25 mouse cellular contexts compared by ENCODE assay signal in genomic region chr7:132784101-132784500, GRCm38 (mm10). TPM values are rescaled to one million over a fixed set of nuclear protein-coding genes. Genes with fewer than 3 reads are reported as not detected.
DNase-seq lines count a peak whose midpoint lies in the region; ATAC-seq and TF ChIP-seq lines count a peak whose summit lies in the region.
"Had no signal": no experiment of that assay in that cellular context is flagged by ENCODE, and none has a peak within 500 bp of the region (broad histone marks: within the 10 kb centered on the region; RNA-seq: fewer than 3 reads in every experiment).

No protein-coding gene starts in this region.

- H3K4me1 ChIP-seq in cerebellum, adult 2 months (ENCODE audit: control insufficient read depth, insufficient read depth, low read length): peaks cover 76% of the 10 kb centered on the region
- H3K4me1 ChIP-seq in heart, embryonic 16.5 days (ENCODE audit: control insufficient read depth, insufficient read depth, low read length): peaks cover 68% of the 10 kb centered on the region
- peaks cover 80% of the 10 kb centered on the region for H3K4me1 ChIP-seq in heart, embryonic 12.5 days (replicated peaks)
- H3K4me1 ChIP-seq in kidney, postnatal 0 days (replicated peaks; ENCODE audit: insufficient read depth, low read length): peaks cover 42% of the 10 kb centered on the region; the same call in 1 of the 2 replicates
- peaks cover 37% of the 10 kb centered on the region for H3K4me1 ChIP-seq in kidney, embryonic 14.5 days (ENCODE audit: control insufficient read depth, insufficient read depth, low read length)
- H3K4me1 ChIP-seq in lung, embryonic 16.5 days (replicated peaks; ENCODE audit: control insufficient read depth, insufficient read depth, low read length): peaks cover 39% of the 10 kb centered on the region

- peak overlapping the region; percentile 22; the same call in 1 of the 2 replicates for H3K27ac ChIP-seq in cerebellum, adult 2 months (ENCODE audit: insufficient read depth, low read length)
- peak overlapping the region; percentile 24; the same call in 1 of the 2 replicates for H3K27ac ChIP-seq in heart, embryonic 16.5 days (ENCODE audit: low read length)
- no peak overlapping the region for H3K27ac ChIP-seq in heart, embryonic 12.5 days (ENCODE audit: poor library complexity, severe bottlenecking)
- H3K27ac ChIP-seq in kidney, postnatal 0 days: peak overlapping the region; percentile 31; the same call in 1 of the 2 replicates
- no peak overlapping the region; the same call in 1 of the 2 replicates for H3K27ac ChIP-seq in kidney, embryonic 14.5 days (ENCODE audit: low read depth, low read length)
- H3K27ac ChIP-seq in lung, embryonic 16.5 days (ENCODE audit: low read length): peak overlapping the region; percentile 48
- H3K27ac ChIP-seq: hindbrain, embryonic 14.5 days; limb, embryonic 15.5 days had no signal

- H3K27me3 ChIP-seq in cerebellum, adult 2 months (ENCODE audit: control insufficient read depth, insufficient read depth, low read length): no peaks in the 10 kb centered on the region
- H3K27me3 ChIP-seq in heart, embryonic 16.5 days (ENCODE audit: control insufficient read depth, insufficient read depth, low read length): no peaks in the 10 kb centered on the region
- no peaks in the 10 kb centered on the region for H3K27me3 ChIP-seq in heart, embryonic 12.5 days (replicated peaks)
- H3K27me3 ChIP-seq in kidney, postnatal 0 days (ENCODE audit: insufficient read depth, low read length): no peaks in the 10 kb centered on the region
- no peaks in the 10 kb centered on the region for H3K27me3 ChIP-seq in kidney, embryonic 14.5 days (ENCODE audit: control insufficient read depth, insufficient read depth, low read length)
- no peaks in the 10 kb centered on the region for H3K27me3 ChIP-seq in lung, embryonic 16.5 days (ENCODE audit: control insufficient read depth, insufficient read depth, low read depth, low read length)
- H3K27me3 ChIP-seq: limb, embryonic 15.5 days; liver, embryonic 13.5 days had no signal

- TF ChIP-seq POLR2A in cerebellum, adult 2 months (IDR thresholded peaks at IDR 0.05; ENCODE audit: borderline replicate concordance, insufficient read depth, low read length): no peak

- no peak overlapping the region for H3K4me2 ChIP-seq in heart, embryonic 16.5 days (ENCODE audit: low read depth, low read length)
- no peak overlapping the region for H3K4me2 ChIP-seq in heart, embryonic 12.5 days
- H3K4me2 ChIP-seq in kidney, postnatal 0 days (ENCODE audit: low read length): no peak overlapping the region
- H3K4me2 ChIP-seq in kidney, embryonic 14.5 days (replicated peaks; ENCODE audit: low read depth, low read length): no peak overlapping the region
- H3K4me2 ChIP-seq in lung, embryonic 16.5 days (ENCODE audit: low read depth, low read length): no peak overlapping the region
- H3K4me2 ChIP-seq: hindbrain, embryonic 14.5 days; limb, embryonic 15.5 days; liver, embryonic 13.5 days had no signal

- H3K36me3 ChIP-seq in heart, embryonic 16.5 days (ENCODE audit: control insufficient read depth, insufficient read depth): no peaks in the 10 kb centered on the region
- H3K36me3 ChIP-seq in heart, embryonic 12.5 days: no peaks in the 10 kb centered on the region
- no peaks in the 10 kb centered on the region for H3K36me3 ChIP-seq in kidney, postnatal 0 days (ENCODE audit: insufficient read depth, low read length)
- H3K36me3 ChIP-seq in kidney, embryonic 14.5 days (ENCODE audit: control insufficient read depth, insufficient read depth, low read length): 0 out of 2 replicates have a peak, but pooled peaks cover under 1% of the 10 kb centered on the region
- H3K36me3 ChIP-seq in lung, embryonic 16.5 days (ENCODE audit: control insufficient read depth, insufficient read depth, low read length): no peaks in the 10 kb centered on the region
- H3K36me3 ChIP-seq: liver, embryonic 13.5 days had no signal

- no peak for DNase-seq in cerebellum, adult 2 months
- DNase-seq in cerebellum, adult 9-10 months: no peak
- DNase-seq in kidney, postnatal 0 days (ENCODE audit: low spot score): no peak
- no peak for DNase-seq in lung, postnatal 36 days
- DNase-seq: adrenal gland, postnatal 14 days; cerebellum, adult 11-12 months; cerebellum, postnatal 14 days; gastrocnemius, postnatal 10 days; layer of hippocampus, adult 9-11 months; liver, embryonic 13.5 days; lung, adult 18-20 months; lung, postnatal 10 days; midbrain, embryonic 14.5 days; thymus, adult 2 months; thymus, postnatal 36 days had no signal

- ATAC-seq in heart, embryonic 16.5 days (replicated peaks; ENCODE audit: extremely low read depth, insufficient read depth, low FRiP score): no peak
- ATAC-seq in heart, embryonic 12.5 days (ENCODE audit: insufficient number of reproducible peaks, low FRiP score): no peak
- ATAC-seq in kidney, postnatal 0 days (replicated peaks; ENCODE audit: low FRiP score, low read depth): no peak
- no peak for ATAC-seq in kidney, embryonic 14.5 days (ENCODE audit: low FRiP score, low TSS enrichment)
- ATAC-seq in lung, embryonic 16.5 days (ENCODE audit: low read depth): no peak
- ATAC-seq: forebrain, embryonic 16.5 days; intestine, postnatal 0 days had no signal

- 0 out of 2 replicates have a peak overlapping the region, but pooled peaks have one; percentile 34 for H3K9ac ChIP-seq in heart, embryonic 16.5 days (ENCODE audit: low read length)
- no peak overlapping the region for H3K9ac ChIP-seq in heart, embryonic 12.5 days
- H3K9ac ChIP-seq in kidney, postnatal 0 days (ENCODE audit: low read depth, low read length): no peak overlapping the region
- no peak overlapping the region for H3K9ac ChIP-seq in kidney, embryonic 14.5 days (ENCODE audit: low read depth, low read length)
- no peak overlapping the region for H3K9ac ChIP-seq in lung, embryonic 16.5 days (ENCODE audit: low read length)
- H3K9ac ChIP-seq: hindbrain, embryonic 14.5 days; limb, embryonic 15.5 days; liver, embryonic 13.5 days had no signal

- TF ChIP-seq CTCF in cerebellum, adult 2 months (IDR thresholded peaks at IDR 0.05; ENCODE audit: borderline replicate concordance, insufficient read depth, low read depth, low read length): no peak
- no peak for TF ChIP-seq CTCF in kidney, postnatal 0 days (IDR thresholded peaks at IDR 0.05; ENCODE audit: low read depth)

- WGBS in cerebellum, adult 2 months: 28% methylated on average over 5 of the region's 5 CpGs
- WGBS in heart, embryonic 16.5 days: 66% methylated on average over 5 of the region's 5 CpGs
- 81% methylated on average over 5 of the region's 5 CpGs for WGBS in heart, embryonic 12.5 days
- WGBS in kidney, postnatal 0 days: 65% methylated on average over 5 of the region's 5 CpGs
- 74% methylated on average over 5 of the region's 5 CpGs for WGBS in kidney, embryonic 14.5 days
- WGBS in lung, embryonic 16.5 days: 61% methylated on average over 5 of the region's 5 CpGs

- H3K4me3 ChIP-seq in cerebellum, adult 2 months (replicated peaks; ENCODE audit: insufficient read depth, low read depth, low read length): no peak overlapping the region
- no peak overlapping the region for H3K4me3 ChIP-seq in heart, embryonic 16.5 days (ENCODE audit: low read length)
- H3K4me3 ChIP-seq in heart, embryonic 12.5 days: no peak overlapping the region
- H3K4me3 ChIP-seq in kidney, postnatal 0 days (replicated peaks; ENCODE audit: low read depth, low read length): no peak overlapping the region
- H3K4me3 ChIP-seq in kidney, embryonic 14.5 days (ENCODE audit: low read length): no peak overlapping the region
- H3K4me3 ChIP-seq in lung, embryonic 16.5 days (ENCODE audit: low read length): no peak overlapping the region
- H3K4me3 ChIP-seq: erythroblast, embryonic 14.5 days; limb, embryonic 15.5 days; liver, embryonic 13.5 days had no signal

- H3K9me3 ChIP-seq in heart, embryonic 16.5 days (replicated peaks; ENCODE audit: control insufficient read depth, low read length): no peaks in the 10 kb centered on the region
- no peaks in the 10 kb centered on the region for H3K9me3 ChIP-seq in heart, embryonic 12.5 days (replicated peaks)
- no peaks in the 10 kb centered on the region for H3K9me3 ChIP-seq in kidney, postnatal 0 days (replicated peaks; ENCODE audit: low read length)
- H3K9me3 ChIP-seq in kidney, embryonic 14.5 days (ENCODE audit: control insufficient read depth, low read length): no peaks in the 10 kb centered on the region
- no peaks in the 10 kb centered on the region for H3K9me3 ChIP-seq in lung, embryonic 16.5 days (ENCODE audit: control insufficient read depth, low read length)
- H3K9me3 ChIP-seq: G1E; limb, embryonic 15.5 days; liver, embryonic 13.5 days had no signal

RNA-seq across cellular contexts. Expression of gene Fam53b, which starts 29.6 kb away (rescaled TPM):
- 37.3 and 37.8 TPM in 2 replicates for polyA plus RNA-seq in cerebellum, adult 2 months (2012; rRNA removed)
- 16.4 and 21.8 TPM in 2 replicates for polyA plus RNA-seq in heart, embryonic 16.5 days (2015; fragmentation: Nextera tagmentation; extraction: Ambion mirVana)
- 15.3 and 17.0 TPM in 2 replicates for polyA plus RNA-seq in heart, embryonic 12.5 days (2016; fragmentation: Nextera tagmentation; extraction: Ambion mirVana)
- 17.1 and 17.5 TPM in 2 replicates for polyA plus RNA-seq in kidney, postnatal 0 days (2015; fragmentation: Nextera tagmentation; extraction: Ambion mirVana)
- 17.0 and 22.1 TPM in 2 replicates for polyA plus RNA-seq in kidney, embryonic 14.5 days (2014; fragmentation: Nextera tagmentation; extraction: Ambion mirVana)
- 33.5 and 36.0 TPM in 2 replicates for polyA plus RNA-seq in lung, embryonic 16.5 days (2015; fragmentation: Nextera tagmentation; extraction: Ambion mirVana)

Comparison
In these comparisons a context has a peak if more than half of its experiments do, and no peak if none do; other contexts are left out.
1. H3K27ac ChIP-seq: peak in cerebellum, adult 2 months (single experiment), heart, embryonic 16.5 days (single experiment), kidney, postnatal 0 days (single experiment) and lung, embryonic 16.5 days (single experiment); none in heart, embryonic 12.5 days (single experiment) and kidney, embryonic 14.5 days (single experiment).